Mouse (Mus musculus) embryonic facial prominence, embryonic 12.5 days (tissue): ENCODE measurements around the gene Gng12. TPM values are rescaled to one million over a fixed set of nuclear protein-coding genes. Genes with fewer than 3 reads are reported as not detected.

Experiments
- ATAC-seq: fragments of 200-750 bp; cut with Nextera tagmentation; 2 replicates; pipeline ENCODE4 v1.8.0; 2017; ENCODE audit not compliant: insufficient number of reproducible peaks, insufficient read depth, low FRiP score, low TSS enrichment
- H3K27ac ChIP-seq: fragments of 300-500 bp; sonication (generic); 2 replicates; pipeline ENCODE4 v1.5.1; 2016; ENCODE audit warnings: mild to moderate bottlenecking
- H3K27me3 ChIP-seq: fragments of 300-500 bp; sonication (generic); 2 replicates; pipeline ENCODE4 v1.6.1; 2016; ENCODE audit warnings: mild to moderate bottlenecking, moderate library complexity
- H3K36me3 ChIP-seq: fragments of 300-500 bp; sonication (generic); 2 replicates; pipeline ENCODE4 v1.6.1; 2016; ENCODE audit warnings: mild to moderate bottlenecking
- H3K4me1 ChIP-seq: fragments of 300-500 bp; sonication (generic); 2 replicates; pipeline ENCODE4 v1.6.1; 2016
- H3K4me2 ChIP-seq: fragments of 300-500 bp; sonication (generic); replicated peaks from 2 replicates; pipeline ENCODE4 v1.6.1; 2016; ENCODE audit warnings: mild to moderate bottlenecking, moderate library complexity
- H3K4me3 ChIP-seq: fragments of 300-500 bp; sonication (generic); 2 replicates; pipeline ENCODE4 v1.5.1; 2016; ENCODE audit warnings: mild to moderate bottlenecking
- H3K9ac ChIP-seq: fragments of 300-500 bp; sonication (generic); 2 replicates; pipeline ENCODE4 v1.6.1; 2016; ENCODE audit warnings: mild to moderate bottlenecking, moderate library complexity
- H3K9me3 ChIP-seq: fragments of 300-500 bp; sonication (generic); 2 replicates; pipeline ENCODE4 v1.6.1; 2016; ENCODE audit warnings: mild to moderate bottlenecking, moderate library complexity
- WGBS: fragments of 180-500 bp; shearing (Covaris S2); methylation state at CpG from one replicate; pipeline ENCODE4 v1.1.7; 2016; 5-methylcytosine and 5-hydroxymethylcytosine counted together
- polyA plus RNA-seq: library from polyadenylated mRNA; unstranded; fragments of >200 nt; fragmentation: Nextera tagmentation; extraction: Ambion mirVana; gene quantifications from 2 replicates; pipeline ENCODE4 v1.2.1, GENCODE M21; 2016

Gene Gng12
- polyA plus RNA-seq, 1 experiment from 2014 or later = 55.7 TPM

DNA sequence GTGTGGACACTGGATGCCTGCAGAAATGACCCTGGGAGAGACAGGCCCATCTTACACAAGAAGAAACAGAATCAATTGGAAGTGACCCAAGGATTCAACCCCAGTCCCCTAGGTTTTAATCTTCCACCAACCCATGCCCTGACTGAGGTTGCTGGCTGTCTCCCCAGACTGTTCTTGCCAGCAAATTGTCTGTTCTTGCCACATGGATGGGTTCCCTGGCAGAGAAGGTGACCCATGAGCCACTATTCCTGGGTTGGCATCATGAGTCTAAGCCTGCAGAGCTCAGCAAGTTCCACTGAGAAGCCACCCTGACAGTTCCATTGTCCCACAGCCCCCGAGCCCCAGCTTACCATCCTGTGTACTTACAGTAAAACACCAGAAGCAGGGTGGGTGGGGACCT, 85.7 kb downstream of the Gng12 start:
- H3K36me3 ChIP-seq = no peaks in the 10 kb centered on the region
- 83% methylated on average over 1 of the region's 1 CpGs for WGBS
- 0 out of 2 replicates have a peak, but pooled peaks cover 4% of the 10 kb centered on the region for H3K4me1 ChIP-seq
- H3K4me2 ChIP-seq = no peak overlapping the region
- no peak overlapping the region for H3K9ac ChIP-seq
- no peaks in the 10 kb centered on the region for H3K9me3 ChIP-seq
- no peak for ATAC-seq
- no peak overlapping the region for H3K4me3 ChIP-seq
- H3K27ac ChIP-seq = no peak overlapping the region
- H3K27me3 ChIP-seq = no peaks in the 10 kb centered on the region

DNA sequence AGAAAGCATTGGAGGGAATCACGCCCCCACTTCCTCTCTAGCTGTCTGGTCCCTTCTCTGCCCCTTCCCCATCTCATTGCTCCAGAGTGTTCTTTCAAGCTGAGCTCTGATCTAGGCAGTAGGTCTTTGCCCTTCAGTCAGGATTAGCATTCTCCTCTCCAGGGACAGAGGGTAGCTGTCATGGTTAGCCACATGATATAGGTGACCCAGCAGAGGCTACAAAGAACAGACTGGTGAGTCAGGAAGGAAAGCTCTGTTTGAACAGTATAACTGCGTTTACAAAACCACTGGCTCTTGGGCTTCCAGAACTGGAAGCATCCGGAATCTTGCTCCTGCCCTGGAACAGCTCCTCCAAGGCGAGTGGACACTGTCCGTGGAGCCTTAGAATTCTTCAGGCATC, 87.9 kb downstream of the Gng12 start:
- Histone ChIP-seq H3K4me3 (no peak overlapping the region), H3K9me3 (no peaks in the 10 kb centered on the region), H3K4me2 (no peak overlapping the region), H3K36me3 (no peaks in the 10 kb centered on the region), H3K27ac (no peak overlapping the region), H3K9ac (no peak overlapping the region), H3K4me1 (0 out of 2 replicates have a peak, but pooled peaks cover 4% of the 10 kb centered on the region), H3K27me3 (no peaks in the 10 kb centered on the region)
- WGBS = 81% methylated on average over 5 of the region's 5 CpGs
- no peak for ATAC-seq

DNA sequence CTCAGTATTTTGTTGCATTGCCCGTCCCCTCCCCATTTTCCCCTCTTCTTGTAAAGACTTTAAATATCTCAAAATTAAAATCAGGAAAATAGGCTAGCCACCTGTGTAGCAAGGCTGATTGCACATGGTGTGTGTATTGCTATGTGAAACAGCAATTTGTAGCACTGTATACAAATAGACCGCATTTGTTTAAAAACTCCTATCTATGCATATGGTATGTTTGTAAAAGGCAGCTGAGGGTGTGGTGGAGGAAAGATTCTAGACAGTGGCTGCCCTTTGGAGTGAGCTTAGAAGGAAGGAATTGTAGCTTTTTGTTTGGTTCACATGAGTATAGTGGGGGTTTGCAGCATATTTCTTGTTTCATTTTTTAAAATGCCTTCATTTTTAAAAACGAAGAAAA, 88.5 kb downstream of the Gng12 start:
- H3K36me3 ChIP-seq = no peaks in the 10 kb centered on the region
- 78% methylated on average over 3 of the region's 3 CpGs for WGBS
- no peak overlapping the region for H3K4me3 ChIP-seq
- no peak overlapping the region for H3K4me2 ChIP-seq
- H3K9ac ChIP-seq = no peak overlapping the region
- H3K4me1 ChIP-seq = 0 out of 2 replicates have a peak, but pooled peaks cover 4% of the 10 kb centered on the region
- ATAC-seq = no peak
- no peak overlapping the region for H3K27ac ChIP-seq
- no peaks in the 10 kb centered on the region for H3K9me3 ChIP-seq
- no peaks in the 10 kb centered on the region for H3K27me3 ChIP-seq

DNA sequence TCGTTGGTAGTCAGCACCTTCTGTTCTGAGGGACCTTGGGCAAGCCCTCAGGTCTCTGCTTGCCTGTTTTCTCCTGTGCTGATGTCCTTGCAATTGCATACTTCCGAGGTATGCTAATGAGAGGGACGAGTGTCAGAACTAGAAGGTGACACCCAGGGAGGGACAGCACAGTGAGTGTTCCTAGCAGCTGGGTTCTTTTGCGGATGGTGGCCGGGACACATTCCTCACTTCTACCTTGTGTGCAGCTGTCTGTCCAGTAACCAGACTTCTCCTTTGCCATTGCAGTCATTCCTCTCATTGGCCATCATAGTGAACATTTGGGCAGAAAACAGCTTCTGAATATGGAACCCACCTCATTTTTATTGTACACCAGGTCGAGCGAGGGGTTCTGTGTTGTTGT, 89.3 kb downstream of the Gng12 start:
- Histone ChIP-seq H3K9me3 (no peaks in the 10 kb centered on the region), H3K4me3 (no peak overlapping the region), H3K4me2 (no peak overlapping the region), H3K4me1 (0 out of 2 replicates have a peak, but pooled peaks cover 4% of the 10 kb centered on the region), H3K9ac (no peak overlapping the region), H3K36me3 (no peaks in the 10 kb centered on the region), H3K27ac (no peak overlapping the region), H3K27me3 (no peaks in the 10 kb centered on the region)
- WGBS = 68% methylated on average over 7 of the region's 7 CpGs
- no peak for ATAC-seq

DNA sequence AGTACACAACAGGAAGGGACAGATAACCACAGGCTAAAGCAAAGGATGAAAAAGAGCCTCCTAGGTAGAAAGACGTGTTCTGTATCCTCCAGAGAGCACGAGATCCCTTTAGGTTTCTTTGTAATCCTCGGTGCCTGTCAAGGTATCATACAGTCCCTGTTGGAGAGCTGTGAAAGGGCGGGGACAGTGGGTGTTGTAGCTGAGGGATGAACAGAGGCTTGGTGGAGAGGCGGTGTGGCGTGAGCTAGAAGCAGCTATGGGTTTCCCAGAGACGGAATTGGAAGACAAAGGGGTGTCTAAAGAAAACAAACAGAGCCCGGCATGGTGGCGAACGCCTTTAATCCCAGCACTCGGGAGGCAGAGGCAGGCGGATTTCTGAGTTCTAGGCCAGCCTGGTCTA, 89.9 kb downstream of the Gng12 start:
- Histone ChIP-seq H3K4me3 (no peak overlapping the region), H3K4me2 (no peak overlapping the region), H3K9me3 (no peaks in the 10 kb centered on the region), H3K36me3 (no peaks in the 10 kb centered on the region), H3K4me1 (0 out of 2 replicates have a peak, but pooled peaks cover 4% of the 10 kb centered on the region), H3K27me3 (no peaks in the 10 kb centered on the region), H3K9ac (no peak overlapping the region), H3K27ac (no peak overlapping the region)
- 87% methylated on average over 12 of the region's 12 CpGs for WGBS
- no peak for ATAC-seq

DNA sequence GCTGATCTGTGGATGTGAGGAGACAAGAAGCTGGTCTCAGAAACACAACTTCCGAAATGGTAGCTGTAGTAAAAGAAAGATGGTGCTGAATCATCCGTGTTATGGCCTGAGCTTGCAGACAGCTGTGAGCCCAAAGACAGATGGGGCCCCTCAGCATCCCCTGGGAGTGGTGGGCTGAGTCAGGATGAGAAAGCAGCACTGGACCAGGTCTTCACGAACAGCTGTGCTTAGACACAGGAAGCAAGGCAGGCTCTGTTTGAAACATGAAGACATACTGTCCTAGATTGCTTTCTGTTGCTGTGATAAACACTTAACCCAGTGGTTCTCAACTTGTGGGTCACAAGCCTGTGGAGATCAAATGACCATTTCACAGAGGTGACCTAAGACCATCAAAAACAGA, 91.4 kb downstream of the Gng12 start:
- 74% methylated on average over 3 of the region's 3 CpGs for WGBS
- no peak overlapping the region for H3K27ac ChIP-seq
- no peaks in the 10 kb centered on the region for H3K27me3 ChIP-seq
- H3K36me3 ChIP-seq = no peaks in the 10 kb centered on the region
- H3K9ac ChIP-seq = no peak overlapping the region
- no peak overlapping the region for H3K4me2 ChIP-seq
- no peaks in the 10 kb centered on the region for H3K9me3 ChIP-seq
- H3K4me1 ChIP-seq = 0 out of 2 replicates have a peak, but pooled peaks cover 4% of the 10 kb centered on the region
- no peak for ATAC-seq
- H3K4me3 ChIP-seq = no peak overlapping the region

DNA sequence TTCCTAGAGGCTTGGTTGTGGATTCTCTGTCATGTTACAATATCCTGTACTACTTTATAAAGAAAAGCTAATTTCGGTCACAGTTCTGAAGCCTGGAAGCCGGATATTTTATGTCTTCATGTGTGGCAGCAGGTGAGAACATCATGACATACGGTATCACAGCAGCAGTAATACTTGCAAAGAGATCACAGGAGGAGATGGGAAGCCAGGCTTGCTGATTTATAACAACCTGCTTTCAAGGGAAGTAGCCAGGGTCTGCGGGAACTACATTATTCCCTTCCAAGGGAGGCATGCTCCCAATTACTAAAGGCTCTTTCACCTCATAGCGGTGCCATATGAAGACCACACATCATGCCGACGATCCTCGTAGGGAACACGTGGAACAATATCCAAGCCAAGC, 92.2 kb downstream of the Gng12 start:
- Histone ChIP-seq H3K9me3 (no peaks in the 10 kb centered on the region), H3K27ac (no peak overlapping the region), H3K36me3 (no peaks in the 10 kb centered on the region), H3K4me2 (no peak overlapping the region), H3K9ac (no peak overlapping the region), H3K27me3 (no peaks in the 10 kb centered on the region), H3K4me1 (0 out of 2 replicates have a peak, but pooled peaks cover 4% of the 10 kb centered on the region), H3K4me3 (no peak overlapping the region)
- 86% methylated on average over 9 of the region's 9 CpGs for WGBS
- no peak for ATAC-seq

DNA sequence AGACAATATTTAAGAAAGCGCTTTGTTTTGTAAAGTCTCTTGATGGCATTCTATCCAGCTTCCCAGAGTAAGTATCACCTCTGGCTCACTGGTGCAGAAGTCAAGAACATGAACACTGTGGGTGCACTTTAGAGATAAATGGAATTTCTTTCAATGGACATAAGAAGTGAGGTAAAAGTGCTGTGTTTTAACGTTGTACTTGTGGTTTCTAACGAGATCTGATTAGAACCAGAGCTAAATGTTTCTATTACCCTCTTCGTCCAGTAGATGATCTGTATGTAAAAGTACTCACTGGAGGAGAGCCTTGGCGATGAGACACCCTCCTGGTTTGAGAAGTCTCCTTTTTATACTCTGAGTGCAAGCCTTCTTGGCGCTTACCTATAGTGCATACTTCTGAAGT, 92.8 kb downstream of the Gng12 start:
- 0 out of 2 replicates have a peak, but pooled peaks cover 4% of the 10 kb centered on the region for H3K4me1 ChIP-seq
- H3K9ac ChIP-seq = no peak overlapping the region
- H3K9me3 ChIP-seq = no peaks in the 10 kb centered on the region
- H3K4me3 ChIP-seq = no peak overlapping the region
- no peaks in the 10 kb centered on the region for H3K36me3 ChIP-seq
- no peak for ATAC-seq
- 85% methylated on average over 6 of the region's 6 CpGs for WGBS
- no peak overlapping the region for H3K4me2 ChIP-seq
- no peak overlapping the region for H3K27ac ChIP-seq
- H3K27me3 ChIP-seq = no peaks in the 10 kb centered on the region

DNA sequence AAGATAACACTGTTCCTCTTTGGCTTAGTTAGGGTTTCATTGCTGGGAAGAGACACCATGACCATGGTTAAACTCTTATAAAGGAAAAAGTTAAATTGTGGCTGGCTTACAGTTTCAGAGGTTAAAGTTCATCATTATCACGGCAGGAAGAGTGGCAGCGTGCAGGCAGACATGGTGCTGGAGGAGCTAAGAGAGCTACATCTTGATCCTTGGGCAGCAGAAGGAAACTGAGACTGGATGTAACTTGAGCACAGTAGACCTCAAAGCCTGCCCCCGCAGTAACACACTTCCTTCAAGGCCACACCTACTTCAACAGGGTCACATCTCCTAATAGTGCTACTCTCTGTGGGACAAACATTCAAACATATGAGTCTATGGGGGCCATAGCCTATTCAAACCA, 93.3 kb downstream of the Gng12 start:
- no peak for ATAC-seq
- no peak overlapping the region for H3K4me3 ChIP-seq
- 54% methylated on average over 3 of the region's 3 CpGs for WGBS

DNA sequence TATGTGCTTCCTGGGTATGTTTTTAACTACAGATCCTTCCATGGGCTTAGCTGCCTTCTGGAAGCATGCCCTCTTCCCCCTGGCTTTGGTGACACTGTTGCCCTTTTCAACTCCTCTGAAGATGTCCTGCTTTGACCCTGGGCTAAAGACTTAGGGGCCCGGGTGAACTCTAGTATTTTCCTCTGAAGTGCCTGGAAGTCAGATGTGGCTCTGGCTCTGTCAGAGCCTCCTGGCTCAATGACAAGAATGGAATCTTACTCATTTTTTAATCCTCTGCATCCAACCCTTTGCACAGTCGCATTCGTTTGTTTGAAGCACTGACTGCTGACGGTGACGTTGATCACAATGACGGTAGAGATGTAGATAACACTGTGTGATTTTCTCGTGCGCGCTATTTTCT, 96.0 kb downstream of the Gng12 start:
- Histone ChIP-seq H3K4me3 (no peak overlapping the region), H3K27me3 (no peaks in the 10 kb centered on the region), H3K36me3 (no peaks in the 10 kb centered on the region), H3K4me2 (no peak overlapping the region), H3K4me1 (no peaks in the 10 kb centered on the region), H3K27ac (no peak overlapping the region), H3K9me3 (no peaks in the 10 kb centered on the region), H3K9ac (no peak overlapping the region)
- 73% methylated on average over 9 of the region's 9 CpGs for WGBS
- ATAC-seq = no peak

More for the DNA sequence above, 93.3 kb downstream of the Gng12 start:
- H3K4me1 ChIP-seq = 0 out of 2 replicates have a peak, but pooled peaks cover 4% of the 10 kb centered on the region
- no peaks in the 10 kb centered on the region for H3K27me3 ChIP-seq
- H3K9ac ChIP-seq = no peak overlapping the region
- H3K4me2 ChIP-seq = no peak overlapping the region
- no peaks in the 10 kb centered on the region for H3K36me3 ChIP-seq
- H3K9me3 ChIP-seq = no peaks in the 10 kb centered on the region
- H3K27ac ChIP-seq = no peak overlapping the region

DNA sequence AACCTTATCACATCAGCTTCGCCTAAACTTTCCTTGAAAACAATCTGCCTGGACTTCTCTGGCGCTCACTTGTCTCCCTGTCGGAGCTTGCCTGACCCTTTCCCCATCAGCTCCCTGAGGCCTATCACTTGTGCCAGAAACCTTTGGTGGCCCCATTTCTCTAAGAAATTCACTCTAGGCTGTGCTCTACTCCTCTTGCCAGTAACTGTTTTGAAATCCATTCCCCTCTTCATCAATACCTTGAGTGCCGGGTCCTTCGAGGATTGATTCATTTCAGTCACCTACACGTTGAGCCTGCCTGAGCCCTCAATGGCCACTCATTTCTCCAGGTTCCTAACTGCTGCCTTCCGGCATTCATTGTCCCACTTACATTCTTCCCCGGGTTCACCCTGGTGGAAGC, 96.6 kb downstream of the Gng12 start:
- ATAC-seq = no peak
- H3K36me3 ChIP-seq = no peaks in the 10 kb centered on the region
- H3K4me1 ChIP-seq = no peaks in the 10 kb centered on the region
- WGBS = 84% methylated on average over 8 of the region's 8 CpGs
- no peak overlapping the region for H3K4me3 ChIP-seq
- H3K9ac ChIP-seq = no peak overlapping the region
- H3K27ac ChIP-seq = no peak overlapping the region
- H3K4me2 ChIP-seq = no peak overlapping the region
- no peaks in the 10 kb centered on the region for H3K9me3 ChIP-seq
- no peaks in the 10 kb centered on the region for H3K27me3 ChIP-seq

DNA sequence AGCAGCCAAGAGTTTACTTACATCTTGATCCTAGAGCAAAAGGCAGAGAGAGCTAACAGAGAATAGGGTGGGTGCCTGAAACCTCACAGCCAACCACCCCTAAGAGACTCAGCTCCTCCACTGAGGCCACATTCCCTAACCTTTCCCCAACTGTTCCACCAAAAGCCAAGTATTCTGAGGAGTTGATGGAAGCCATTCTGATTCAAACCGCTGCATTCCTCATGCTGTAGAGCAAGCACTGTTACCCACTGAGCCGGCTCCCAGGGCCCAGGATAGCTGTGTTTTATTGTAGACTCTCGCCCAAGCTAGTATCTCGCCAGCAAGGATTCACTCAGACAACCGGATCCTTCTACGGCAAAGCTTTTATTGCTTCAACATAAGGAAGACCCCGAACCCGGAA, 98.8 kb downstream of the Gng12 start:
- H3K9me3 ChIP-seq = no peaks in the 10 kb centered on the region
- WGBS = 91% methylated on average over 8 of the region's 8 CpGs

DNA sequence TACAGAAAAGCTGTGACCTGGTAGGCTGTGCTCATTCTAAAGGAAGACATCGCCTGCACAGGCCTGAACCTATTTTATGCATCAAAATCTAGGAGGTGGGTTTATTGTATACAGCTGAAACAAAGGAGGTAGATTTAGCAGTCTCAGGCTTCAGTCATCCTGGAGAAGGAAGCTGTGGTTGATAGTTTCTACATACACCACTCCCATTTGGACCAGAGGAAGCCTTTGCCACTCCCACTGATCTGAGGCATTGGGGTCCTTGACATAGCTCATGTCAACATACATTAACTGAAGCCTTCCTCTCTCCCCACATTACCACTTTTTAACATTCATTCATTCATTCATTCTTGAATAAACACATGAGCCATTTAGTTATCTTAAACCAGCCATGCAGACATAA, 99.6 kb downstream of the Gng12 start:
- no peaks in the 10 kb centered on the region for H3K4me1 ChIP-seq
- H3K27ac ChIP-seq = no peak overlapping the region
- H3K4me3 ChIP-seq = no peak overlapping the region
- ATAC-seq = no peak
- H3K36me3 ChIP-seq = no peaks in the 10 kb centered on the region
- H3K9me3 ChIP-seq = no peaks in the 10 kb centered on the region
- H3K9ac ChIP-seq = no peak overlapping the region
- no peak overlapping the region for H3K4me2 ChIP-seq
- WGBS = 90% methylated on average over 1 of the region's 1 CpGs
- H3K27me3 ChIP-seq = no peaks in the 10 kb centered on the region

More for the DNA sequence above, 98.8 kb downstream of the Gng12 start:
- H3K27me3 ChIP-seq = no peaks in the 10 kb centered on the region
- H3K4me3 ChIP-seq = no peak overlapping the region
- no peak for ATAC-seq
- no peaks in the 10 kb centered on the region for H3K4me1 ChIP-seq
- no peak overlapping the region for H3K27ac ChIP-seq
- no peak overlapping the region for H3K9ac ChIP-seq
- H3K4me2 ChIP-seq = no peak overlapping the region
- no peaks in the 10 kb centered on the region for H3K36me3 ChIP-seq
